Mouse (Mus musculus) ES-Bruce4 (cell line): ENCODE results near the gene Adam10.

Experiments used
- CTCF ChIP-seq: IDR thresholded peaks from one replicate; pipeline ENCODE4 v1.8.1; 2011; ENCODE audit warnings: low read depth, low read length
- POLR2A ChIP-seq: IDR thresholded peaks from one replicate; pipeline ENCODE4 v1.8.1; 2011; ENCODE audit warnings: low read length; ENCODE audit not compliant: insufficient read depth

GRCm38 (mm10) chr9:70689926-70690325 is 11.1 kb downstream of the Adam10 start:
- TF ChIP-seq POLR2A (no peak), CTCF (no peak)
